Mouse (Mus musculus) neural tube, embryonic 10.5 days (tissue): ENCODE results near the gene Lrba.

Experiments used
- DNase-seq: peaks from one replicate; pipeline ENCODE4 v3.0.0-alpha.2; 2017; ENCODE audit warnings: low spot score; ENCODE audit errors: extremely low spot score

The Lrba gene

DNA sequence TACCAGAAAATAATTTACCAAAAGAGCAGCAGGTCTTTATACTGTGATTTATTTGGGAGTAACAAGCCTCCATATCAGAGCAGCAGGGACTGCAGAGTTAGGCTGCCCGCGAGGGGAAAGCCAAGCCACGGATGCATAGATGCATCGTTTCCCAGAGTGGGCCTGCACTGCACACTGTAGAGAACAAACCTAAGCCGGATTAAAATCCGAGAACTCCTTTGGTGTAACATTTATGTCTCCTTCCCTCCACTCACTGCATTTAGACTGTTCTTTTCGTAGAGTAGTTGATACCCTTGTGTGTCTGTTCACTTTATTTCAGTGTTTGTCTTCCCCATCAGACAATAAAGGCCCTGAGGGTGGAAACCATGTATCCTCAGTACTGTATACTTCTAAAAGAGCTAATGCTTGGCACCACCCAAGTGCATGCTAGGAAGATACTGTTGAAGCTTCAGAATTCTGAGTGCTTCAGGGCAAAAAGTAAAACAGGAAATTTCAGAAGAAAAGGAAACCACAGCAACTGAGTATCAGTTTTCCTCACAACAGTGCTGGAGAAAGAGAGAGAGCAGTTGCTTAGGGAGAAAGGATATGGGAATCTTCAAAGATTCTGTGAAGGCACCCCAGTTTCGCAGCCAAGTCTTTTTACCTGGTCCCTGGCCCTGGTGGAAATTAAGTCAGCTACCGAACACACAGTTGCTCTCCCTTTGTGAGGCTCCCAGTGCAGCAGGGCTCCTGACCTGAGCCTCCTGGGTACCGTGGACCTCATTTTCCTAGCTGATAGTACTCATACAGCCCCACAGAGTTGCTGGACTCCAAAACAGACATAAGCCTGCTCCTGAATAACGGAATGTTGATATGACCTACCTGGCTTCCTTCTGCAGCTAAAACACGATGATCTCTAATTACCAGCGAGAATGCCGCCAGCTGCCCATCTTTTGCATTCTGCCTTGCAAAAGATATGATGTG is 530.4 kb downstream of the Lrba start:
- DNase-seq: no peak

DNA sequence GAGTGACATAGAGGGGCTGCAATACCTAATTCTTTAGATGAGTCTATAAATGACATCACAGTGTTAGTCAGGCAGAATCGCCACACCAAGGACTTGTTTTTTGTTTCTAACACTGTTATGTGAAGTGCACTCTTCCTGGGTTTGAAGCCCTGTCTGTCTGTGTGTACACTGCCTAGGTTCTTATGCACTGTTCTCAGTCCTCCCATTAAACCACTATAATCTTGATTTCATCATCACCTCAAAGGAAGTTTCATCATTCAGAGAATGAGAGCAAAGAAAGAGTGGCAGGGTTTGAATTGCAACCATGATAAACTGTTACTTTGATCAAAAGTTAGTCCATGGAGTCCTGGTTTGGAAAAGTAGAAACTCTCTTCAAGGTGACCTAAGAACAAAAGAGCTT is 532.1 kb downstream of the Lrba start:
- DNase-seq: no peak

DNA sequence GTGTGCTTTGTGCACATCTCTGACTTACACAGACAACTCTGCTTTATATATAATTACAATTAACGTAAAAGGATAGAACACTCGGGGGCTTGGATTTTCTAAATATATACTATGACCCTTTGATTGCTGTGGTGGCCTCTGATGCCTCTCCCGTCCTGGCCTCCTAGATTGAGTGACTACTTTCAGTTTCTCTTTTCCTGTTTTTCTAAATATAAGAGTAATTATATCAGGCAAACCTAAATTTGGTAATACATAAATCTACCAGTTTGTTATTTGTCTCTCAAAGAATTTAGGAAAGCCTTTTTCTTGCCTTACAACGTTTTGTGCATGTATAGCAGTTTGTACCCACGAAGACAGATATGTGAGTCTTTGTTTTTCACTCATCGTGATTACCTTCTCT is 534.2 kb downstream of the Lrba start:
- no peak for DNase-seq

DNA sequence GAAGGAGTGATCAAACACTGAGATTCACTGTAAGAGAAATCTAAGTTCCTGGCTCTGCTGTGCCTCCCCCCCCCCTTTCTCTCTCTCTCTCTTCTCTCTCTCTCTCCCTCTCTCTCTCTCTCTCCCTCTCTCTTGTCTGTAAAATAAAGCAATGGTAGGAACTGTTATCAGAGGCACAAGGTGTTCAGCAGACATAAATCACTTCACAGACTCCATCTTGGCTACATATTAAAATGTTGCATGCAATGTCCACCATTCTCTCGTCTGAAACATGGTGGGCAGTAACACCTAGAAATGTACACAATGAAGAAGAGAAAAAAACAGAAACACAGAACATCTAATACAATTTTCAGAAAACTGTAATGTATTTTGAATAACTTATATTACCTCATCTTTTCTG is 534.9 kb downstream of the Lrba start:
- no peak for DNase-seq

DNA sequence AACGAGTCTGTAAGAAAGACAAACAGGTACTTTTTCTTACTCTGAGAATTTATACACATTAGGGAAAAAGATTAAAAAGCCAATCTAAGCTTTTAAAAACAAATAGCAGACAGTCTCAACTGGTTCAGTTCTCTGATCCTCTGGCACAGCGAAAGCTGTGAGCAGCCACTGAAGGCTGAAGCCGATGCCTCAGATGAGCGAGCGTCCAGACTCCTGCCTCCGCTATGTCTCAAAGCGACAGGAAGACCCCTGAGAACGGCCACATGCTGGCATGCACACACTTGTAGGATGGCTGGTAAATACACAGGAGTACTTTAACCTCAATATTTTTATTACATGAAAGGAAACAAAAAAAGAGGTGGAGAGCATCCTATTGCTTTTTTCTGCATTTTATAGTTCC is 535.4 kb downstream of the Lrba start:
- no peak for DNase-seq

DNA sequence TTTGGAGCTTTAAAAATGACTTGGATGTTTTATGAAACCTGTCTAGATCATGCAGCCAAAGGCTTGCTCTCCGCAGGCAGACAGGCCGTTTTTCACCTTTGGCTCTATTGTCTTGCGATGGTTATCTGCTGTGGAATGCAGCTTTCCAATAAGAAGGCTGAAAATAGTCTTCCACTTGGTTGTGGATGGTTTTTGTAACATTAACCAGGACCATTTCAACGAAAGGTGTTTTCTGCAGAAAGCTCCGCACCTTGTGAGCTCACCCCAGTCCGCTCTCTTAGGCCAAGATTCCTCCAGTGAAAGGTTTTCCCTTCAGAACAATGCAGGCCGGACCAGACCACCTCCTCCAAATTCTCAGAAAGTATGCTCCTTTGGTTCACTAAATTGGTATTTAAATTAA is 536.0 kb downstream of the Lrba start:
- DNase-seq: no peak

DNA sequence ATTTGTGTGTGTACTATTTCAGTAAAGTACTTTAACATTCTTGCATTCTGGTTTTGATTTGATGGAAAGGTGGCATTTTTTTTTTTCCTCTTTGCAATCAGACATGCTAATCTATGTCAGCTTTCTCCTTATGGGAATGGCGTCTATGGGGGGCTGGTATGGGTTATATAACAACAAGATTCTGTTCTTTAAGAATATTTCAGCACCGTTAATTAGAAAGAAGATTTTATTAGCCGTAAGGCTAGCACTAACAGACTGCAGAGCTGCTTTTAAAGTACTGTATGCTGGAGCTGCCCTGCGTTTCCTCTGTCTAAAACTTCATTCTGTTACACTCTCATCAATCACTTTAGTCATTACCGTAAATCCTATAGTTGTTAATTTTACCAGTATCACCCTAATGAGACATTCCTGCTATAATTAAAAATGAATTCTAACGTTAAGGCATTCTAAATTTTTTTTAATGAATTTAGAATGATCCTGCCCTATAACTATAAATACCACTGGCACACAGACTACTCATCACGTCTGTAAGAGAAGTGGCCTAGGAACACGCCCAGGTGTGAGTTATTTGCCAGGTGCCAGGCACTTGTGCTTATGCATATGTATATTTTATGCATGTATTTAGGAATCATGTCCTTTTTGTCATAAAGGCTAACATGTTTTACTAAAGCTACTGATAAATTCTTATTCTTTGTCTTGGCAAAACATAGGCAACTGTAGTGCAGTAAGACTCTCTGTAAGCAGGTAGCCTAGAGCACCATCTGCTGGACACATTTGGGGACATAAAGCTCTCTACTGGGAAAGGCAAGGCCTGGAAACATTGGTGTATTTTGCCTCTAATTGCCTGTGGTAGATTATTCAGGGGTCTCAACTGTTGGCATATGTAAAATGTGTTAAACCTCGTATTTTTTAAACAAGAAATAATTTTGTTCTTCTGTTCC is 536.9 kb downstream of the Lrba start:
- DNase-seq: peak; percentile 66

DNA sequence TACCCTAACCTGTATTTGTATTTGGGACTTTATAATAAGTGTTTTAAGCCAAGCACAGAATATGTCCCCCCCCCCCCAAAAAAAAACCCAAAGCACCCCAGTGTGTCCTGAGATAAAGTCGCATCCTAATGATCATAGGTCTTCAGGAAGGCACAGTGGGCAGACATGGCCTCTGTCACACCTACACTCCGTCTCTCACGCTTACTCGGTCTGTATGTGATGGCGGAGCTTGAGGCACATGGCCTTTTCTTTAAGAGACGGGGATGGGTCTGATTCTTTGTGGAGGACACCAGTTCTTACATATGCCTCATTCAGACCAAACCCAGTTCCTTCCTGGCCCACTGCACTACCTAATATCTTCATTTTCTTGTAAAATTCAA is 537.5 kb downstream of the Lrba start:
- DNase-seq: no peak

DNA sequence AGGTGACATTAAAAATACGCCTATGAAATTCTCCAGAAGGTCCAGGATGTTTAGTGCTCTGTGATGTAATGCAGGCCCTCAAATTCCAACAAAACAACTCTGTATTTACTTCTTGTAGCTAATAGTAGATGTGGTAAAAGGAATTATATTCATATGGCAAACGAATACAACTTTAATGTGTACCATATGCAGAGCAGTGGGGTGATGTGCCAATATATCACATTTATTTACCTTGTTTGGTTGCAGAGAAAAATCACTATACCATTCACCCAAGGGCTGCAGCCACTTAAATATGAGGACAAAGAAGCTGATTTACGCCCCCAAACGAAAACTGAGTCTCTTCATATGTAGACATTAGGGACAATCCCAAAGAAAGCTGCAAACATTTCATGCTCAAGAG is 538.0 kb downstream of the Lrba start:
- DNase-seq: no peak

DNA sequence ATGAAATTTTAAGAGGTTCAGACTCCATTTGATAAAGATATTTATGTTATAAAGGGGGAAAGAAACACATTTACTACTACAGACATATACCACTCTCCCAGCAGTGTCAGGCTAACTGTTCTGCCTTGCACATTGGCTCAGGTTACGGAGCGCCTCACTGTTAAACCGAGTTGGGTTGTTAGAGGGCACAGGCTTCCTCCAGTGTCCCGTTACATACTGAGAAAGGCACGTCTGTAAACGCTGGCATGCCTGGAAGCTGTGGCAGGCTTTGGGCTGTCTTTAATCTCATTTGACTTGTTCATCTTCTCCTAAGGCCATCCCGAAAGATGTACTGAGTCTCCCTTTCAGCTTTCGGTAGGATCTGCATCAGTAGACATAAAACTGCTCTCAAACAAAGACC is 544.1 kb downstream of the Lrba start:
- no peak for DNase-seq

DNA sequence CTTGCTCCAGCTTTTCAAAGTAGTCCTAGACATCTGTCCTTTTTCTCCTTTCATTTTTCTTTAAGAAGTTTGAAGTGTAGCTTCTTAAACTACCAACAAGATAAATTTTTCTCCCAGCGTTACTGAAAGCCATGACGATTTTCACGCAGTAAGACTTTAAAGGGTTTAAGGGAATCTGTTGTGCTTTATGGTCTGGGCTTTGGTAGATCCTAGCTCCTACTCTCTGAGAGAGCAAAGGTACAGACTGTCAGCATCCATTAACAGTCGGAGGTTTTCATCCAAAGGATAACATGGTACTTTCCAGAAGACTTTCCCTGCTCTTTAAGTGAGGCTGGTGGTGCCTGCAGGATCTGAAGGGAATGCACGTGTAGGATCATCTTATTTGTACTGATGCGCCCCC is 544.5 kb downstream of the Lrba start:
- no peak for DNase-seq

DNA sequence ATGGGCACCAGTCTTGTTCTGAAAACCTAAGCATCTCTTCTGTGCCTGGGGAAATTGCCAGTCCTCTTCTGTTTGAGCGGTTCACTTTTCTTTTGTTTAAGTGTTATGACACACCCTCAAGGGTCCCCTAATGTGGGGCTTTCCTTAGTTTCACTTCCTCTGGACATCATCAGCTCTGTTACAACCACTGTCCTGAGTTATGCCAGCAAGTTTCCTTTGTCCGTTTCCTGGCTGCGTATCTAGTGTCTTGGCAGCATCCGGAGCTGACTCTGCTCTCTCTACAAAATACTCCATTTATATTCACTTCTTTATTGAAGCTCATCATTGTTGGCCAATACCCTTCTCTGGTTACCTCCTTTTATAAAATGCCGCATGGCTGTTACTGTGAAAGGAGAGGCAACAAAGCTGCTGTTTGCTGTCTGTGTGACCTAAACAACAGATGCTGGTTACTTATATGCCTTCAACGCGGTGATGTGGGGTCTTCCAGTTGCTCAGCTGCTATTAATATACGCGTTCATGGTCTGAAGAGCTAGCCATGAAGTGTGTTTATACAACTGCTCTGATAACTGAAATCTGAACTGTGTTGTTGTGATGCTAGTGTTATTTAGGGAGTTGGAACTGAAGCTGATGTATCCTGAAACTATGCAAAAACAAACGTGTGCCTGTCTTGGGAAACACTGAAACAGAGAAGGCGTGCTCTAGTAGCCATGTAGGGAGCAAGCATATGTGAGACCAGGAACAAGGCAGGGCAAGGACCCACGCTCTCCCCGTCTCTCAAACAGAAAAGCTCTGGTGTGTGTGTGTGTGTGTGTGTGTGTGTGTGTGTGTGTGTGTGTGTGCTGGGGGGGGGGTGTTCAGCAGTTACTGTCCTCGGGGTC is 550.3 kb downstream of the Lrba start:
- DNase-seq: no peak

DNA sequence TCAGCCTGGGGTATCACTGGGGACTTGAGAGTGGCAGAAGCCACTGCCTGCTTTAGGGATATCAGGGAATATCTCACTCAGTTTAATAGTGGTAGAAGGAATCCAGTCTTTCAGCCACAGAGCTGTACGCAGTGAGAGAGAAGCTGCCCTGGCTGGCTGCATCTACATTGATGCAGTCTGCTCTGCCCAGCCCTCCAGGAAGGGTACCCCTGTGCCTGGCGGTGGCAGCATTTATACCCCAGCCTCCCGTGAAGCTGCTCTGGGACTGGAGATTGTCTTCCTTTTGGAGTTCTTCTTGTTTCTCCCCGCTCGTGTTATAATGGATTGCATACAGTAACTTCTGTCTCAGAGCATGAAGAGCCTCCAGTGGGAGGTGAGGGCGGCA is 551.0 kb downstream of the Lrba start:
- no peak for DNase-seq

DNA sequence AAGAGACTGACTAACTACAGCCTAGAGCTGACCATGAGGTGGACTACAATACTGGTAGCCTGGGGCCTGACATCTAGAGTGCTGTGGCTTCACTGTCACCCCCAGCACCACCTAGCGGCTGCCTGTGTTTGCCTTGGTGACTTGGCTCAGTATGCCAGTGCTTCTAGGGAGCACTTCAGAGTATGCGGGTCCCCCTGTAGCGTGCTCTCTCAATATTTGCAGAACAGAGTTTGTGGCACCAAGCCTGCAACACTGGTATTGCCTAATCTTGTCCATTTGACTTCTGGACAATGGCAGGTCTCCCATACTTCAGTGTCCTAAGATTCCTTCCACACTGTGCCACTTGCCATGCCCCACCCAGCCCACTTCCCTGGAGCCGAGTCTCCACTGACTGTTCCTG is 555.2 kb downstream of the Lrba start:
- DNase-seq: no peak

DNA sequence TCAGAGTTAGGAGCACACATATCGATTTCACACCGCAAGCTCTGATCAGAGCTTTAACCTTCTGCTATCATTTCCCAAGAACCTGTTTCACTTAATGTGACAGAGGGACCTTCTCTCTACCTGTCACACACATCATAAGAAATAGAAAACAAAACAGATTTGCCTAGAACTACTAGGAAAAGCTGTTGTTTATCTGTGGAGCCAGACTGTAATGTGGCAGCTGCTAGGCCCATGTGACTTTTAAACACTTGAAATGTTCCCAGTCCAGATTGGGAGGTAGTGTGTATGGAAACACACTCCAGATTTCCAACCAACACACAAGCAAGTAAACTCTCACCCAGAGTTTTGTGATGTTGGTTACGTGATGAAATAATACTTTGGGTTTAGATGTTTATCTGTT is 559.6 kb downstream of the Lrba start:
- DNase-seq: no peak

DNA sequence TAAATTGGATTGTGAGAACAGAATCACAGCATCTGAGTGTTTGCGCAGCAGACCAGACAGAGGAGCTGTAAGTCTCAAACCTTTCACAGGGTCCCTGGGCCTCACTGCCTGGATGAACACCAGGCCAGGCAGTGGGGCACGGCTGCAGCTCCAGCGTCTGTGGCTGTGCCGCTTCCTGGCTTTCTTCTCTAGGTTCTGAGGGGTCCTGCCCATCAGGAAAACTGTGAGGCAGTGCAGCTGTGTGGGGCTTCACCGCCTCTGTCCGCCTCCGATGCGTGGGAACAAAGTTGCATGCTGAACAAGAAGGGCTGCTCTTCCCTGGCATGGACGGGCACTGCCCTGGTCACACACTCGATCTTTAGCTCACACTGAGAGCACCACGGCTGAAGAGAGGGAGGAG is 560.5 kb downstream of the Lrba start:
- DNase-seq: no peak

DNA sequence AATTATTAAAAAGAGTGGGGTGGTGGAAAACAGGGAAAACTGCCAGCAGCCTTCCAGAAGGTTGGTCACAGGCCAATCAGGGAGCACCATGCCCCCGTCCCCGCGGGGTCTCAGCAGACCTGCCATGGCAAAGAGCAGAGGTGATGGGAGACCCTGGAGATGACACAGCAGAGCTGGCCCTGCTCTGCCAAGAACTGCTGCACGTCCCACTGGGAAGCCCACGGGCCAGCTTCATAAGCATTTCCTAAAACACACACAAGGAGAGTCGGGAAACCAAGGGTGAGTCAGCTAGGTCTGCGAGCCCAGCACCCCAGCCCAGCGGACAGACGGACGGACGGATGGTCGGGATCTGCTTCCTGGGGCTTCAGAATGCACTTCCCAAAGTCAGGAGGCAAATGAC is 561.8 kb downstream of the Lrba start:
- DNase-seq: no peak

DNA sequence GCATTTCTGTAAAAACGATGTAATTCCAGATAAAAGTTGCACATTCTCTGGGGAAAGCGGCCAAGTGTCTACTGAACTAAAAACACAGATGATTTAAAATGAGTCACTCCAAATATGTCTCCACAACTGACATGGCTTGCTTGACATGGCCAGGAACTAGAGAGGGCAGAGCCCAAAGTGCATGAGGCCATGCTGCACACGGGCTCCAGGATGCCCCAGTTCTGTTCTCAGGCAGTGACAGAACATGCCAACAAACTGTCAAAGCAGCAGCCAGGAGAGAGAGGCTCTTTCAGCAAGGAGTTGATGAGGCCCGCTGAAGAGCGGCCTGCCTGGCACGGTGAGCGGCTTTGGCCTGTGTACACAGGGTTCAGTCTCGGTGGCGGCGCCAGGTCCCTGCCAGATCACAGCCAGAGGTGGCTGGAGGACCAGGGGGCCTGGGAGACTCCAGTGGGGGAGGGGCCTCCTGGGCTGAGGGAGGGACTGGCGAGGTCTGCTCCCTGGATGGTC is 562.4 kb downstream of the Lrba start:
- DNase-seq: no peak

DNA sequence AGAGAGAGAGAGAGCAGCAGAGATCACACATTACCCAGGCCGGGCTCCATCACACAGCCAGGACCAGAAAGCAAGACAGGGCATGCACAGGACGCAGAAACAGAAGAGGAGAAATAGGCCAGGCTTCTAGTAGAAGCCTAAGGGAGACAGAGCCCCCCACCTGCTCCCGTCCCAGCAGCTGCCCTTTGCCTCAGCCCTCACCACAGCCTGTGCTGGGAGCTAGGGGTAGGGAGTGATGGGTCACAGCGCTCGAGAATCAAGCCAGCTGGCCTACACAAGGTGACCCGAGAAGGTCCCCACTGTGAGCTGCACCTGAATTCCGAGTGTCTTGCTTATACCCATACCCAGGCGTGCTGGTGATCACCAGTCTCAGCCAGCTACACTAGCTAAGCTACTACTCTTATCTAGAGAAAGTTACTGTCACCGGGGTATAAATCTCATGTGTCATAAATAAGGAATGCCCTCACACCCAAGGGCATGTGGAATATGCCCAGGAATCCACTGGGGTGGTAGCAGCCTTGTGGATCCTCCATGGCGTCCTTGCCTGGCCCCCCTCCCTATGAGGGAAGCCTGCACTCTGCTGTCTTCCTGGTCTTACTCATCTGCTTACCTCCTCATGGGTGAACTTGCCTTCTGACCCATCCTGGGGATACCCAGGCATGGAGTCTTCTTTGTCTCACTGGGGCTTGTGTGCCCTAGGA is 563.1 kb downstream of the Lrba start:
- no peak for DNase-seq

DNA sequence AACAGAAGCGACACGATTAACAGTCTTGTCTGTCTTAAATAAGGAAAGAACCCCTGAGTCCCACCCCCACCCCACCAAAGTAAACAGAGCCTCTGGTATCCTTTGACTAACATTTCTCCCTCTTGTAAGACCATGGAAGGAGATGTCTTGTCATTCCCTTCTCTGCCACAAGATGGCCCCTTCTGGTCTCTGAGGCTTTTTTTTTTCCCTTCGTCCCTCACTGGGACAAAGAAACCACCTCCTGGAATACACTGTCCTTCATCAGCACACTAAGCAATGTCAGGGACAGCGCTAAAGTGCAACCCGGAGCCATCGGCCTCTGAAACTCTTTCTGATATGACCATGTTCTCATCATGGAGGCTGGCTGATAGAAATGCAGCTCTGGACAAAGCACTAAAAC is 564.2 kb downstream of the Lrba start:
- DNase-seq: peak; percentile 69

DNA sequence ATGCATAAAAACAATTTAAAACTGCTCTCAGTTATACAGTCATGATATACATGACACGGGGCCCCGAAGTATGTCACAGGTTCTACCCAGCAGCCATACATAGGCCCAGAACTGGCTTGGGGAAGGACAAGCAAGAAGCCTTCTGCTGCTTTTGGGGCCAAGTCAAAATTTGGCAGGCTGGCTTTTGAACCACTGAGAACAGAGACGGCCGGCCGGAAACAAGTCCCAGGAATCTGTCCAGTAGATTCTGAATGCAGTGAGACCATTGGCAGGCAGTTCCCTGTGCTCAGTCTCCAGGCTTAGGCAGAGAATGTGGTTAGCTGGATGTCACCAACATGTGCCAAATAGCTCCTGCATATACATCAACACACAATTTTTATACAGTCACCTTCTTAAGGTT is 565.3 kb downstream of the Lrba start:
- no peak for DNase-seq
